Mouse (Mus musculus): ENCODE results near the gene Urgcp.

DNA sequence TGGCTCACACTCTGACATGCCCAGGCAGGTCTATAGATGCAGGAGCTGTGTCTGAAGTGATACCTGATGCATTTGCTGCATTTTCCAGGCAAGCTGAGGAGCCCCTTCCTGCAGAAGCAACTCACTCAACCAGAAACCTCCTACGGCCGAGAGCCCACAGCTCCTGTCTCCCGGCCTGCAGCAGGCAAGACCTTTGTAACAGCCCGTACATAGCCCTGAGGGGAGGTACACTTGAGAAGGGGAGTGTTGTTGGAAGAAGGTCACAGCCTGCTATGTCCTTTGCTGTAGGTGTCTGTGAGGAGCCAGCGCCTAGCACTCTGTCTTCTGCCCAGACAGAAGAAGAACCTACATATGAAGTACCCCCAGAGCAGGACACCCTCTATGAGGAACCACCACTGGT is 35.8 kb upstream of the Urgcp start:
- no peak for TF ChIP-seq GATA1 (IDR thresholded peaks at IDR 0.05; ENCODE audit: low read length)
- TF ChIP-seq TAL1 (IDR thresholded peaks at IDR 0.05; ENCODE audit: low read length) = no peak
